Mouse (Mus musculus) heart, embryonic 15.5 days (tissue): ENCODE data around the gene Gga1. TPM values are rescaled to one million over a fixed set of nuclear protein-coding genes. Genes with fewer than 3 reads are reported as not detected.

Experiments
- microRNA-seq: library from miRNA; unstranded; fragments of <30 nt; microRNA quantifications from one replicate; pipeline ENCODE4, GENCODE M21; 2016
- polyA plus RNA-seq: library from polyadenylated mRNA; unstranded; fragments of >200 nt; fragmentation: Nextera tagmentation; extraction: Ambion mirVana; gene quantifications from 2 replicates; pipeline ENCODE4 v1.2.1, GENCODE M21; 2015

Gga1 gene
- polyA plus RNA-seq, 1 experiment from 2014 or later, result 39.7 TPM

Small RNA genes lying within 50 kb of the gene (microRNA-seq; reads per million reads assigned to microRNA genes)
- gene Mir6955, result 0.63 reads per million

Other genes starting within 250 kb of the Gga1 start
- 0.10 and 0.19 TPM in 2 replicates for gene Elfn2, start 158.4 kb upstream of the Gga1 start, polyA plus RNA-seq
- gene Mfng, start 103.7 kb upstream of the Gga1 start, polyA plus RNA-seq, result 13.6 and 21.0 TPM in 2 replicates
- gene Card10, start 74.1 kb upstream of the Gga1 start, polyA plus RNA-seq, result 5.7 and 7.6 TPM in 2 replicates
- gene Cdc42ep1, start 34.6 kb upstream of the Gga1 start, polyA plus RNA-seq, result 32.0 and 40.4 TPM in 2 replicates
- gene Lgals2, start 21.7 kb upstream of the Gga1 start, polyA plus RNA-seq, result 0.43 and 0.45 TPM in 2 replicates
- gene Gm49510, start 22.5 kb downstream of the Gga1 start, polyA plus RNA-seq, result 0.53 TPM in 1 of 2 replicates, not detected in the other
- gene Sh3bp1, start 22.6 kb downstream of the Gga1 start, polyA plus RNA-seq, result 15.1 and 24.5 TPM in 2 replicates
- 16.2 and 20.4 TPM in 2 replicates for gene Pdxp, start 36.7 kb downstream of the Gga1 start, polyA plus RNA-seq
- gene Lgals1, start 49.5 kb downstream of the Gga1 start, polyA plus RNA-seq, result 806 and 862 TPM in 2 replicates
- 29.9 and 30.3 TPM in 2 replicates for gene Nol12, start 57.7 kb downstream of the Gga1 start, polyA plus RNA-seq
- 36.8 and 54.5 TPM in 2 replicates for gene Triobp, start 70.5 kb downstream of the Gga1 start, polyA plus RNA-seq
- 289 and 300 TPM in 2 replicates for gene H1f0, start 151.3 kb downstream of the Gga1 start, polyA plus RNA-seq
- not detected in 2 replicates for gene Galr3, start 164.7 kb downstream of the Gga1 start, polyA plus RNA-seq
- 20.4 and 31.6 TPM in 2 replicates for gene Ankrd54, start 185.7 kb downstream of the Gga1 start, polyA plus RNA-seq
- 131 and 151 TPM in 2 replicates for gene Eif3l, start 198.0 kb downstream of the Gga1 start, polyA plus RNA-seq
- gene Micall1, start 231.7 kb downstream of the Gga1 start, polyA plus RNA-seq, result 20.2 and 23.3 TPM in 2 replicates